Mouse (Mus musculus): ENCODE data around the gene Lipo1. TPM values are rescaled to one million over a fixed set of nuclear protein-coding genes. Genes with fewer than 3 reads are reported as not detected.

Gene Lipo1
- polyA plus RNA-seq (2014; fragmentation: Illumina TruSeq; extraction: RNeasy Lipid Tissue Mini Kit (QIAGEN cat#74804); ENCODE audit: low read depth, low replicate concordance): not detected

GRCm38 (mm10) chr19:33787359-33787758 is at the start of gene Lipo1:
Gene Lipo1, minus strand, starts transcription at chr19:33787459.

GRCm38 (mm10) chr19:33761287-33762086 is 25.8 kb downstream of the Lipo1 start, which contains the start of gene Lipo3:
Gene Lipo3, minus strand, starts transcription at chr19:33761951.

GRCm38 (mm10) chr19:33751259-33751658 is 36.0 kb downstream of the Lipo1 start, which contains the start of gene Lipo2:
Gene Lipo2, minus strand, starts transcription at chr19:33751359.

Other genes starting within 250 kb of the Lipo1 start
- gene Gm8978, start 162.2 kb downstream of the Lipo1 start, polyA plus RNA-seq (2014; fragmentation: Illumina TruSeq; extraction: RNeasy Lipid Tissue Mini Kit (QIAGEN cat#74804); ENCODE audit: low read depth, low replicate concordance): not detected
- gene Lipo2, start 36.1 kb downstream of the Lipo1 start, polyA plus RNA-seq (2014; fragmentation: Illumina TruSeq; extraction: RNeasy Lipid Tissue Mini Kit (QIAGEN cat#74804); ENCODE audit: low read depth, low replicate concordance): not detected
- 18.8 TPM for gene Lipo3, start 25.5 kb downstream of the Lipo1 start, polyA plus RNA-seq (2014; fragmentation: Illumina TruSeq; extraction: RNeasy Lipid Tissue Mini Kit (QIAGEN cat#74804); ENCODE audit: low read depth, low replicate concordance)
- gene Lipf, start 173.7 kb upstream of the Lipo1 start, polyA plus RNA-seq (2014; fragmentation: Illumina TruSeq; extraction: RNeasy Lipid Tissue Mini Kit (QIAGEN cat#74804); ENCODE audit: low read depth, low replicate concordance): 2.0 TPM
- gene Lipk, start 220.8 kb upstream of the Lipo1 start, polyA plus RNA-seq (2014; fragmentation: Illumina TruSeq; extraction: RNeasy Lipid Tissue Mini Kit (QIAGEN cat#74804); ENCODE audit: low read depth, low replicate concordance): 1.8 TPM

Measured in adipose tissue, adult 10 weeks (tissue).